Mouse (Mus musculus): Measurements from ENCODE around the gene Chac1. TPM values are rescaled to one million over a fixed set of nuclear protein-coding genes. Genes with fewer than 3 reads are reported as not detected.
A peak's percentile ranks its signal among the peaks of the same experiment; 100 is the strongest.

Gene Chac1
- polyA plus RNA-seq, 1 experiment = 0.44 TPM

- TF ChIP-seq CTCF (IDR thresholded peaks at IDR 0.05; ENCODE audit: low read depth, low read length) (no peak), POLR2A (IDR thresholded peaks at IDR 0.05; ENCODE audit: borderline replicate concordance, low read depth, low read length) (no peak)
- H3K4me1 ChIP-seq (ENCODE audit: control insufficient read depth, insufficient read depth, low read length) = peaks cover 24% of the 10 kb centered on the region
- H3K27ac ChIP-seq (ENCODE audit: insufficient read depth, low read depth, low read length) = no peak overlapping the region
- H3K4me3 ChIP-seq (ENCODE audit: insufficient read depth, low read length) = no peak overlapping the region
Observed at GRCm38 (mm10) chr2:119320571-119320970, 30.5 kb upstream of the Chac1 start.

GRCm38 (mm10) chr2:119321771-119322586, 29.1 kb upstream of the Chac1 start:
- no peak overlapping the region for H3K27ac ChIP-seq (ENCODE audit: insufficient read depth, low read depth, low read length)
- TF ChIP-seq CTCF (IDR thresholded peaks at IDR 0.05; ENCODE audit: low read depth, low read length) = no peak
- no peak for TF ChIP-seq POLR2A (IDR thresholded peaks at IDR 0.05; ENCODE audit: borderline replicate concordance, low read depth, low read length)
- peak overlapping the region; percentile 14 for H3K4me3 ChIP-seq (ENCODE audit: insufficient read depth, low read length)
- H3K4me1 ChIP-seq (ENCODE audit: control insufficient read depth, insufficient read depth, low read length) = peaks cover 24% of the 10 kb centered on the region

GRCm38 (mm10) chr2:119322587-119323300, 28.3 kb upstream of the Chac1 start:
- peak overlapping the region; percentile 14 for H3K4me3 ChIP-seq (ENCODE audit: insufficient read depth, low read length)
- TF ChIP-seq POLR2A (IDR thresholded peaks at IDR 0.05; ENCODE audit: borderline replicate concordance, low read depth, low read length) (no peak), CTCF (IDR thresholded peaks at IDR 0.05; ENCODE audit: low read depth, low read length) (no peak)
- no peak overlapping the region for H3K27ac ChIP-seq (ENCODE audit: insufficient read depth, low read depth, low read length)
- peaks cover 24% of the 10 kb centered on the region for H3K4me1 ChIP-seq (ENCODE audit: control insufficient read depth, insufficient read depth, low read length)

DNA sequence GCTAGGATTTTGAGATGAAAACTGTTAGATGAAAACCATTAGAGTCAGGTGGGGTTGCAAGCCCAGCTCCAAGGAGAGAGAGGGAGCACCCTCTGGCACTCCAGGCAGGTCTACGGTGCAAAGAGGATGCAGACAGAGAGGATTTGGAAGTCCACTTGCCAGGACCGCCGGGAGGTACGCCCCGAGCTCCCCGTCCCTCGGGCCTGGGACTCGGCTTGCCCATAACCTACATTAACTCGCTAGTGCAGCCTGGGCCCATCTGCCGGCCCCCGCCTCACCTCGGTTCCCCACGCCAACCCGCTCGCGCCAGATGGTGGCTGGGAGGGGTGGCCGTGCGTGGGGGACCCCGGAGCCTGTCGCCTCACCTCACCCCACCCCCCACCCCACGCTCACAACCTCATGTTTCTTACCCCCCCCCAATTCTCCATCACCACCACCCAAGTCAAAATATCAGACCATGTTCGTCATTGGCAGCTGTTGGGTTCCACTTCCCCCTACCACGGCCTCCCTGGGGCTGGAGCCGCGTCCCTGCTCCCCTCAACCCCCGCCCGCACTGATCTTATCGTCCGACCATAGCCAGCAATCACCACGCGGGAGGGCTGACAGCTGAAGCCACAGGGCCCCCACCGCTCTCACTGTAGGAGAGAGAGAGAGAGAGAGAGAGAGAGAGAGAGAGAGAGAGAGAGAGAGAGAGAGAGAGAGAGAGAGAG, 27.0 kb upstream of the Chac1 start:
- H3K4me3 ChIP-seq (ENCODE audit: insufficient read depth, low read length) = peak overlapping the region; percentile 5; the same call in 1 of the 2 replicates
- H3K4me1 ChIP-seq (ENCODE audit: control insufficient read depth, insufficient read depth, low read length) = peaks cover 18% of the 10 kb centered on the region
- no peak for TF ChIP-seq POLR2A (IDR thresholded peaks at IDR 0.05; ENCODE audit: borderline replicate concordance, low read depth, low read length)
- no peak overlapping the region for H3K27ac ChIP-seq (ENCODE audit: insufficient read depth, low read depth, low read length)

DNA sequence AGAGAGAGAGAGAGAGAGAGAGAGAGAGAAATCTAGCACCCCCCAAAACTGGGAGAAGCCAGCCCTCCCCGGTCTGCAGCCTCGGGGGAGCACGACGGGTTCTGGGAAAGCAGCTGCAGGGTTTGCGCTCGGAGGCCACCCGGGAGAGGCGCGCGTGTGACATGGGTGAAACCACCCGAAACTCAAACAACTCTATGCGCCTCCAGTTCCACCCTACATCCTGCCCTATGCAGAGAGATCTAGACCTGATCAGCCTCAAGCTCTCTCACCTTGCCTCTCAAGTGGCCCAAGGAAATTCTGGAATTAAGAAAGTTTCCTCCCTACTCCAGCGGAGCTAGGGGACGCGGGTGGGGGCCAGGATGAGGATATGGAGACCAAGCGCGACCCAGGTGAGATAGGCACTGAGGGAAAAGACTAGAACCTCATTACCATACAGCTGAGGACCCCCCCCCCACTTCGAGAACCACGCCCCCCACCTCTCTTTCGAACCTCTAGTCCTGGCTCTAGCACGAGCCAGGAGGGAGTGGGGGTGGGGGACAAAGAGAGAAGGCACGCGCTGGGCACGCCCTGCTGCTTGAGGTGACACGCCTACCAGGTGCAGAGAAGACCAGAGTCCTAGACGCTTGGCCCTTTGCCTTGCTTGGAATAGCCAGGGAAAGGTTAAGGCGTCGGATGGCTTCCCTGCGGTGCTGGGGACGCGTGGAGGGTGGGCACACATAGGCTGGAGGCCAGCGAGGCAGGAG, 26.3 kb upstream of the Chac1 start:
- TF ChIP-seq POLR2A (IDR thresholded peaks at IDR 0.05; ENCODE audit: borderline replicate concordance, low read depth, low read length) (no peak), CTCF (IDR thresholded peaks at IDR 0.05; ENCODE audit: low read depth, low read length) (no peak)
- Histone ChIP-seq H3K4me1 (ENCODE audit: control insufficient read depth, insufficient read depth, low read length) (peaks cover 18% of the 10 kb centered on the region), H3K4me3 (ENCODE audit: insufficient read depth, low read length) (peak overlapping the region; percentile 38), H3K27ac (ENCODE audit: insufficient read depth, low read depth, low read length) (no peak overlapping the region)

DNA sequence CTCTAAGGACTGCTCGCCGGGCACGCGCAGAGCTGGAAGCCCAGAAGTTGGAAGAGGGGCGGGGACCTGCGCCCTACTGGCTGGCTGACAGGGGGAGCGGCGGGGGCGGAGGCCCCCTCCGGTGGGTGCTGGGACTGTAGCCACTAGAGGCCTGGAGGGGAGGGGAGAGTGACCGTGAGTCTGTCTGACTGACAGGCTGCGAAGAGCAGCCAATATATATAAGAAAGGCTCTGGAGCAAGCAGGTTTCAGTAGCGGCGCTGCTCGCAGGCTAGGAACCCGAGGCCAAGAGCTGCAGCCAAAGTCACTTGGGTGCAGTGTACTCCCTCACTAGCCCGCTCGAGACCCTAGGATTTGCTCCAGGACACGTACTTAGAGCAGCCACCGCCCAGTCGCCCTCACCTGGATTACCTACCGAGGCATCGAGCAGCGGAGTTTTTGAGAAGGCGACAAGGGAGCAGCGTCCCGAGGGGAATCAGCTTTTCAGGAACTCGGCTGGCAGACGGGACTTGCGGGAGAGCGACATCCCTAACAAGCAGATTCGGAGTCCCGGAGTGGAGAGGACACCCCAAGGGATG, 25.4 kb upstream of the Chac1 start, which contains the start of gene Dll4:
Gene Dll4 (plus strand): TSS at position 217 of the 576 bp plus-strand sequence.
- no peak within 1 kb of the TSS for H3K27ac ChIP-seq (ENCODE audit: insufficient read depth, low read depth, low read length)
- peaks cover 14% of the 10 kb centered on the region for H3K4me1 ChIP-seq (ENCODE audit: control insufficient read depth, insufficient read depth, low read length)
- TF ChIP-seq POLR2A (IDR thresholded peaks at IDR 0.05; ENCODE audit: borderline replicate concordance, low read depth, low read length) (no peak), CTCF (IDR thresholded peaks at IDR 0.05; ENCODE audit: low read depth, low read length) (no peak)
- H3K4me3 ChIP-seq (ENCODE audit: insufficient read depth, low read length) = peak within 1 kb of the TSS; percentile 38

GRCm38 (mm10) chr2:119326161-119327101, 24.6 kb upstream of the Chac1 start:
- TF ChIP-seq POLR2A (IDR thresholded peaks at IDR 0.05; ENCODE audit: borderline replicate concordance, low read depth, low read length) = no peak
- no peak for TF ChIP-seq CTCF (IDR thresholded peaks at IDR 0.05; ENCODE audit: low read depth, low read length)
- H3K4me1 ChIP-seq (ENCODE audit: control insufficient read depth, insufficient read depth, low read length) = peaks cover 6% of the 10 kb centered on the region
- H3K27ac ChIP-seq (ENCODE audit: insufficient read depth, low read depth, low read length) = no peak overlapping the region
- H3K4me3 ChIP-seq (ENCODE audit: insufficient read depth, low read length) = peak overlapping the region; percentile 38

DNA sequence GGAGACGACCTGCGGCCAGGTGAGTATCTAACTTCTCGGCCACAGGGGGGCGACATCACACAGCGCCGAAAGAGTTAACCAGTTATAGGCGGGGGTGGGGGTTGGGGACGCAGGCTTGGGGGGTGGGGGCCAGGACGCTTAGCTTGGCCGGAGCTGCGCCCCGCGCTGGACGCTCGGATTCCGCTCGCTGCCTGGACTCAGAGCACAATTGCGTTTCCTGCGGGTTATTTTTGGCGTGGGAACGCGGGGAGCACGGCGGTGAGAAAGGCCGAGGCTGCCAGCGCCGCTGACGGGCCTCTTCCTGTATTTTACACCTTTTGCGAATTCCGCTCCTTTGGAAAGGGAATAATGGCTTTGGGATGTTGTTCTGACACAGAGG, 23.9 kb upstream of the Chac1 start:
- peak; percentile 68 for TF ChIP-seq CTCF (IDR thresholded peaks at IDR 0.05; ENCODE audit: low read depth, low read length)
- TF ChIP-seq POLR2A (IDR thresholded peaks at IDR 0.05; ENCODE audit: borderline replicate concordance, low read depth, low read length) = no peak
- Histone ChIP-seq H3K4me3 (ENCODE audit: insufficient read depth, low read length) (peak overlapping the region; percentile 13; the same call in 1 of the 2 replicates), H3K27ac (ENCODE audit: insufficient read depth, low read depth, low read length) (no peak overlapping the region), H3K4me1 (ENCODE audit: control insufficient read depth, insufficient read depth, low read length) (peaks cover under 1% of the 10 kb centered on the region)
